Mouse (Mus musculus) layer of hippocampus, postnatal 10 days (tissue): Measurements from ENCODE around the gene Setd4. TPM values are rescaled to one million over a fixed set of nuclear protein-coding genes. Genes with fewer than 3 reads are reported as not detected.

Experiments
- DNase-seq, 2 experiments: peaks; one replicate each; pipeline ENCODE4 v3.0.0; 2021; ENCODE audit warnings: low spot score in 2 of 2
- total RNA-seq, 2 experiments: library from RNA; stranded (reverse); gene quantifications; 2 replicates each; pipeline ENCODE4 v1.2.3; 2021

Setd4 gene
- total RNA-seq, 2 experiments from 2014 or later, result 8.1 to 10.7 TPM

DNA sequence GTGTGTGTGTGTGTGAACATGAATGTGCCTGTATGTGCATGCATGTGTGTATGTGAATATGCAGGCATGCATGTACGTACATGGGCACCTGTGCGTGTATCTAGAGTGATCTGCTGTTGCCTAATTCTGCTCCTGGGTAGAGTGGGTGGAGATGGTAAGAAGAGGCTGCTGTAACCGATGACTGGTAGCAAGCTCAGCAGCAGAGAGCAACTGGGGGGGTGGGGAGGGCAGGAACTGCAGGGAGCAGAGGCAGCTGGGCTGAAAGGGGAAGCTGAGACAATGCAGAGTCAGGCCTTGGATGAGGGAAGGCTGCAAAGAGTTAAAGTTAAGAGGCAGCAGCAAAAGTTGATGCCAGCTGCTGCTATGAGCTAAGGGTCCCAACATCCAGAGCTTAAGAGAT, 56.7 kb downstream of the Setd4 start:
- DNase-seq, result no peak

DNA sequence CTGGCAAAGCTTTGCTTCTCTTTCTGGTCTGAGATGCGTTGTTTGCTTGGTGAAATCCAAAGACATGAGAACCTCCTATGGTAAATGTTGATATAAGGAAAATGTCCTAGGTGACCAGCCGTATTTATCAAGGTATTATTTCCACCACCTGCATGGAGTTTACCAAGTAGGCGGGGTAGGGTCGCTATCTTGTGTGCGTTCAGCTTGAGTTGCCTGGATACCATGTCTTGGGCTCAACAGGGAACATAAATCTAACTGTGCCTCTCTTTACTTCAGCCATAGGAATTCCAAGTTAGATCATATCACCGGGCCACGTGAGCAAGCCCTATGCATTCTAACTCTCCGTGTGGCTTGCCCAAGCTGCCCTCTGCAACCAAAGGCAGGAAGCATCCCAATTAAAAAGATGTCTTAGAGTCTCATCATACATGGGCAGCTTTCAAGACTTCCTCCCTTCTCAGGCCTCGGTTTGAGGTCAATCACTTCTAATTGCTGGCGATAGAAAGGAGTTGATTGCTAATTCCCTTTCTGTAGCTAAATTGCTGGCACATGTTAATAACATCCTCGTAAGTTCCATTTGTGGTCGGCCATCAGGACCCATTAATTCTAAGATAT, 57.4 kb downstream of the Setd4 start:
- DNase-seq, result no peak

GRCm38 (mm10) chr16:93544931-93545330, 58.9 kb downstream of the Setd4 start:
- no peak for DNase-seq

GRCm38 (mm10) chr16:93543704-93544103, 60.2 kb downstream of the Setd4 start:
- DNase-seq, result peak; percentile 68 to 74

DNA sequence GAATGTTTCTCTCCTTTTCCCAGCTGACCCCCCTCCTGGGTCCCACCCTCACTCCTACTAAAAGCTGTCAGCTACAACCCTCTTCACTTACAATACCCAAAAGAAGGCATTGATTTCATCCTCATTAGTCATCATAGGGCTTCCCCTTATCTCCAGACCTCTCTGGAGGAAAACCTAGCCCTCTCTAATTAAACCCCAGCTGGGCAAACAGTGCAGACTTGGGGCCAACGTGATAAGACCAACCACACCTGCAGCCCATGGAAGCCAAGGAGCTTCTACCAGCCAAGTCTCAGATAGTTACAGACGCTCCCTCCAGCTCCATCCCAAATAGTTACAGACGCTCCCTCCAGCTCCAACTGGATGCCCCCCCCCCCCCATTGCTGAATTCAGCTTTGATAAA, 64.0 kb downstream of the Setd4 start:
- DNase-seq, result no peak

DNA sequence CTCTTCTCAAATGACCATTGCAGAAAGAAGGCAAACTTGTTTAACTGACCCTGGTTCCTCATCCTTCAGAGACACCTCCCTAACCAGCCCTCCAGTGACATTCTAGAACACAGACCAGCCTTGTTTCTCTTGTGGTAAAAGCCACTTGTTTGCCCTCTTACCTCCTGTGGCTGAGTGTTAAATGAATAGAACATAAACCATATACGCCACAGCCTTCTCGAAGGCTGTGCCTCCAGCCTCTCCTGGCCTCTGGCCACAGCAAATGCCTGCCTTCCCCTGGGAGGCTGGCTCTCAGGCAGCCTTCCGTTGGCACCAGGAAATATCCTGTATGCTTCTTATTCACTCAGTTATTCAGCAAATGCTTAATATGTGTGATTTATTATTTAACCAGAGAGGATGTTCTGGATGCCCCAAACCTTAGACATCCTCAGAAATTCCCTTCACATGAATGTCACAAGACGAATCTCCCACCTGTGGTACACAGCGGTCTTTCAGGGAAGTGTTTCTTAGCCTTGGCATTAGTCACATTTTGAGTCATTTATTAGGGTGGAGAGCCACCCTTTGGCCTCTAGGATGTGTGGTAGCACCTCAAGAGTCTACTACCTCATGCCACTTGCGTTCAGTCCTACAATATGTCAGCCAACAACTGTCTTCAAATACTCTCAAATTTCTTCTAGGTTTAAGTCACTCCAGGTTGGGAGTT, 68.6 kb downstream of the Setd4 start:
- DNase-seq, result no peak

Other genes starting within 250 kb of the Setd4 start
- gene Cbr1, start 1.8 kb upstream of the Setd4 start, total RNA-seq, result 10 to 100 TPM; 57.8 to 63.5 TPM
- gene Gm5678, start 24.0 kb upstream of the Setd4 start, total RNA-seq, result 1 to 10 TPM; 1.6 to 2.2 TPM
- gene Cbr3, start 79.2 kb upstream of the Setd4 start, total RNA-seq, result 10 to 100 TPM; 12.5 to 13.9 TPM
- gene Dop1b, start 107.8 kb upstream of the Setd4 start, total RNA-seq, result 10 to 100 TPM; 90.1 to 93.3 TPM
- 10 to 100 TPM; 28.1 to 34.9 TPM for gene Morc3, start 228.1 kb upstream of the Setd4 start, total RNA-seq